Mouse (Mus musculus): ENCODE measurements around the gene Vmn1r9.
"Not testable (repeated sequence)": the region's sequence is repeated elsewhere in the genome, so short reads cannot be mapped to it uniquely, and the experiment has no call there.

Vmn1r9 gene

GRCm38 (mm10) chr6:57066487-57066886 lies at the start of gene Vmn1r9:
Vmn1r9 (plus strand) TSS chr6:57066787.
- DNase-seq (ENCODE audit: low spot score) = no peak

- DNase-seq (ENCODE audit: low spot score) = not testable (repeated sequence)
Observed at GRCm38 (mm10) chr6:57025224-57025623, 41.4 kb upstream of the Vmn1r9 start, which contains the start of gene Vmn1r7. Vmn1r7 (minus strand) TSS chr6:57025324.

GRCm38 (mm10) chr6:57031984-57032383 lies 34.6 kb upstream of the Vmn1r9 start, which contains the start of gene Vmn1r8:
Vmn1r8 (plus strand) TSS chr6:57032284.
- DNase-seq (ENCODE audit: low spot score) = no peak

- DNase-seq (ENCODE audit: low spot score) = no peak
Observed at GRCm38 (mm10) chr6:57034674-57035073, 31.9 kb upstream of the Vmn1r9 start.

- peak; percentile 5 for DNase-seq (ENCODE audit: low spot score)
Observed at GRCm38 (mm10) chr6:57063730-57064129, 2.9 kb upstream of the Vmn1r9 start.

GRCm38 (mm10) chr6:57106358-57106757 lies 39.8 kb downstream of the Vmn1r9 start:
- DNase-seq (ENCODE audit: low spot score) = no peak

GRCm38 (mm10) chr6:57109154-57109553 lies 42.6 kb downstream of the Vmn1r9 start, which contains the start of gene Vmn1r10:
Vmn1r10 (plus strand) TSS chr6:57109454.
- DNase-seq (ENCODE audit: low spot score) = no peak
